Mouse (Mus musculus) embryo, embryonic 10 days (tissue): ENCODE data around the gene Cyb5r3.
"Not testable (repeated sequence)": the region's sequence is repeated elsewhere in the genome, so short reads cannot be mapped to it uniquely, and the experiment has no call there.

Experiments
- DNase-seq: peaks from one replicate; pipeline ENCODE4 v3.0.0-alpha.2; 2015; ENCODE audit warnings: low spot score

Cyb5r3 gene

GRCm38 (mm10) chr15:83150073-83150442 is 22.3 kb downstream of the Cyb5r3 start:
- no peak for DNase-seq

- DNase-seq: peak; percentile 99
Measured at GRCm38 (mm10) chr15:83149196-83150072, 23.0 kb downstream of the Cyb5r3 start, which contains the start of gene Poldip3. Gene Poldip3, minus strand, starts transcription at chr15:83149384.

GRCm38 (mm10) chr15:83148801-83149195 is 23.6 kb downstream of the Cyb5r3 start:
- DNase-seq: no peak

- DNase-seq: peak; percentile 49
Measured at GRCm38 (mm10) chr15:83148395-83148794, 24.0 kb downstream of the Cyb5r3 start.

GRCm38 (mm10) chr15:83145541-83145940 is 26.9 kb downstream of the Cyb5r3 start:
- peak; percentile 2 for DNase-seq

GRCm38 (mm10) chr15:83142861-83143260 is 29.5 kb downstream of the Cyb5r3 start:
- DNase-seq: no peak

DNA sequence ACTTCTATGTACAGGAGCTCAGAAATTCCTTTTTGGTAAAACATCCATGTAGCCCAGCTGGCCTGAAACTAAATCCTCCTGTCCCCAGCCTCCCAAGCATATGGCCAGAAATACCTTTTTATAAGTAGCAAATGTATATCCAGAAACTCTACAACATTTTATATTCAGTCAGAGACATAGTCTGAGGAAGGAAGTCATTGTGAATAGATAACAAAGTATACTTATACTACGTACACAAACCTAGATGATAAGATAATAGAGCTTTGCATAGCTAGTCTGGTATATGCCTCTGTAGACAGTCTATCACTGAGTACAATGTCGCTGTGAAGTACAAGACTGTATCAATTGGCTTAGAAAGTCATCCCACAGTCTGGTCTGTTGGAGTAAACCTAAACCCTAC is 36.7 kb downstream of the Cyb5r3 start:
- no peak for DNase-seq

GRCm38 (mm10) chr15:83134671-83135070 is 37.7 kb downstream of the Cyb5r3 start:
- no peak for DNase-seq

DNA sequence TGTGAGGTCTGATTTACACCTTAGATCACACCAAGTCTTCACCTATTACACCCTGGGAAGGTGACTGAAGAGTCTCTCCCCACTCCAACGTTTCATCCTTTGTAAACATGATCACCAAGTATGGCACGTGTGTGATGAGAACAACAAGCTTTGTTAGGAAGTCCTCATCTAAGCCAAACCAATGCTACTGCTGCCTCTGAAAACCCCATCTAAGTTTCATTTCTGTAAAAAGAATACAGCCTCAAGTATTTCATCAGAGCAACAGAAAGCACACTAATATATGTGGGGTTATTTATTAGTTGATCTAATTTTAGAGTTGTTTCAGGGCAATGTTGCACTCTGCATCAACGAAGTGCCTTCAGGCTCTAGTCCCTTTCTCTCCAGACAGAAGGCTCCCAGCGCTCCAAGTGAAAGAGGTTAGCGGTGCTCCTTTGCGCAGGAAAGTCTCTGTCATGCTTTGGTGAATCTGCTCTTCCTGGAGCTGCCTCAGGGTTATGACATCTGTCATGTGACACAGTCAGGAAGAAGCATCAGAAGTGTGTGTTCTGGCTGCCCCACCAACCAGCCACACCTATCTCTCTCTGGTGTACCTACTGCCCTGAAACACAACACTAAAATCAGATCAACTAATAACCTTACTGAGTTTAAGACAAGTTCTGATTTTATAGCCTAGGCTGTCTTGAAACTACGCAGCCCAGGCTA is 42.7 kb downstream of the Cyb5r3 start:
- no peak for DNase-seq

- DNase-seq: not testable (repeated sequence)
Measured at GRCm38 (mm10) chr15:83127037-83127436, 45.4 kb downstream of the Cyb5r3 start.

DNA sequence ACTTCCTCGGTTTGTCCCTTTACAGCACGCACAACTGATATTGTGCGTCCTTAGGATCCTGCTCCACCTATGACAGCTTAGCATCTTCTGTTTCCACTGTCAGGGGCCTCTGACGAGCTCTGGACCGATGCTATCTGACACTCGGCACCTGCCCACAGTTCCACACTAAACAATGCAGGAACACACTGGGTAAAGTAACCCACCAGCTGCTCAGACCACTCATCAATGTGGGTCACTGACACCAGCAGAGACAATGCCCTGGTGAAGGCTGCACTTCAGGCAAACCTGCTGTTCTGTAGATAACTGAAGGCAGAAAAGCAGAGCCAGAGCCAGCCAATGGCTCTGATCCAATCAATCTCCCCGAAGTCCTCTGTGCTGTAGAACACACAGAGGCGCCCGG is 45.8 kb downstream of the Cyb5r3 start:
- DNase-seq: no peak

GRCm38 (mm10) chr15:83124625-83125024 is 47.8 kb downstream of the Cyb5r3 start:
- no peak for DNase-seq

- peak; percentile 94 for DNase-seq
Measured at GRCm38 (mm10) chr15:83122566-83123145, 49.7 kb downstream of the Cyb5r3 start, which contains the start of gene Rrp7a. Gene Rrp7a, minus strand, starts transcription at chr15:83122801.

DNA sequence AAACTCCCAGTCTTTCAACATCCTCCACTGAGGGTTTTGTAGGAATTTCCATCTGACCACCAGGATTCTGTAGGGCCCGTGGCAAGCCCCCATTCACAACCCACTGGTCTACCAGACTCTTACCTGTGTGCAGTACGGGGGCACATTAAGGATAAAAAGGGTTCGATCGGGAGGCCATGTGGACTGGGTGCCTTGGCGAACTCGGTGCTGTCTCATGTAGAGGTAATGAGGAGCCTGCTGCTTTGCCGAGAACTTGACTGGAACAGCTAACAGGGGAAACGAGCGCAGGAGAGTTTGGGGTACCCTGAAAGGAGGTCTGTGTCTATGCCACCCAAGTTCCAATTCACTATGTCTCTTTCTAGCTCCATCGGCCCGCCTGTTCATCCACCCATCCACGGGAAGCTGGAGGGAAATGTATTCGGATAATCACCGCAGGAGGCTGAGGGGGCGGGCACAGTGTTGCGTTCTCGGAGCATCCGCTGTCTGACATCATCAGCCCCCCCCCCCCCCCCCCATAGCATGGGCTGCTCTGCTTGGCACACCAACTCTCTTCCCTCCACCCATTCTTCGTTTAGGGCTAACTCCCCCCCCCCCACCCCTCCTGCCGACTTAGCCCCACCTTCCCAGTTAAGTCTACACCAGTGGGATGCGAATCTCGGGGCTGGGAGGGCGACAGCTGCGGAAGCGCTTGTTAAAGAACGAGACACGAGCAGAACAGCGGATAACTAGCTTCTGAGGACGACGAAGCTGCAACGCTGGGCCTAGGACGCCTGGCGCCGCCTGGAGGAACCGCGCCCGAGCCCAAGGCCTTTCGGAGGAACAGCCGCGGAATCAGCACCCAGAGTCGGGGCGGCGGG is 50.5 kb downstream of the Cyb5r3 start:
- peak; percentile 71 for DNase-seq

DNA sequence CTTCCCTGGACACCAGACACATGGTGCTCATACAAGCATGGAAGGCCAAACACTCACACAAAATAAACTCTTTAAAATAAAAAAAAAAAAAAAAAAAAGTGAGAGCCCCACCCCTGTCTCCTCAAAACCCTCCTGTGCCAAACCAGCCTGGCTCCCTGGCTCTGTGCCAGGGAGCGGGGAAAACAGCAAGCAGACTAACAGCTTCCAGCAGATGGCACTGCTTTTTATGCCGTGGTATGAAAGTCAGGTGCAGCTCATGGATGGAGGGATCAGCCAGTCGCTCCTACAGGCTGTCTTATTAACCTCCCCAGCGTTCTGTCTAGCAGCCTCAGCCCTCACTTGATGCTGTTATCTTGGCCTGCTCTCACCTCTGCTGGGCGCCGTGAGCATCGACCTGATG is 54.0 kb downstream of the Cyb5r3 start:
- no peak for DNase-seq

DNA sequence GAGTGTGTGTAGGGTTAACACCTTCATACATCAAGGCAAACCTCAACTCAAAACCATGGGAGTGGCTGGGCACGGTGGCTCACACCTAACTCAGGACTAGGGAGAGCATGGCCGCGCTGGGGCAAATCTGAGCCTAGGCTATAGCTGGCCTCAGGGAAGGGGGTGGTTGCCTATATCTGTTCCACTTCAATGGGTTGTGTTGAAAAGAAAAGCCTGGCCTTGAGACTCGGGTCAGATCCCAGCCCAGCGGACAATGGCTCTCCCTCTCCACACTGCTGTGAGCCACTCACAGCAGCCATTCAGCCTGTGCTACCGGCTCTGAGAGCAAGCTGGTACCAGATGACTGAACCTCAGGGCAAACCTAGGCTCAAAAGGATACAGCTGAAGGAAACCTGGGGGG is 57.3 kb downstream of the Cyb5r3 start:
- DNase-seq: peak; percentile 56

GRCm38 (mm10) chr15:83114106-83114505 is 58.3 kb downstream of the Cyb5r3 start:
- DNase-seq: no peak

GRCm38 (mm10) chr15:83112898-83113297 is 59.5 kb downstream of the Cyb5r3 start:
- DNase-seq: peak; percentile 79

- DNase-seq: no peak
Measured at GRCm38 (mm10) chr15:83111874-83112273, 60.5 kb downstream of the Cyb5r3 start.

- no peak for DNase-seq
Measured at GRCm38 (mm10) chr15:83111290-83111689, 61.1 kb downstream of the Cyb5r3 start.

- peak; percentile 39 for DNase-seq
Measured at GRCm38 (mm10) chr15:83107814-83108213, 64.6 kb downstream of the Cyb5r3 start.

DNA sequence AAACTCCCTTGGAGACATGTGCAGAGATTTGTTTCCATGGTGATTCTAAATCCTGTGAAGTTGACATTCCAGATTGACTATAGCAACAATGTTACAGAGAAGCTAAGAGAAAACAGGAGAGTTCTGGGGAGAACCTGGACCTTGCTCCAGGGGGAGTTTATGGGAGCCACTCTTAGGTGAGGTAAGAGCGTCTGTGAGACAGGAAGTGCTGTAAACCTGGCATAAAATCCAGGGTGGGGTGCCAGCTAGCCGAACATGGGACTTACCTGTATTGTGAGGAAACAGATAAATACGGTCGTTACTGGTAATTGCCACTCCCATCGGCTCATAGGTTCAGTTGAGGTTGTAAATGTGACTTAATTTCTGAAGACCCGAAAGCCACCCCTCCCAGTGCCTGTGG is 66.0 kb downstream of the Cyb5r3 start:
- no peak for DNase-seq
